Mouse (Mus musculus) brown adipose tissue, adult 24 weeks (tissue): Measurements from ENCODE around the gene Akap10. TPM values are rescaled to one million over a fixed set of nuclear protein-coding genes. Genes with fewer than 3 reads are reported as not detected.
A peak's percentile ranks its signal among the peaks of the same experiment; 100 is the strongest.
"Not testable (repeated sequence)": the region's sequence is repeated elsewhere in the genome, so short reads cannot be mapped to it uniquely, and the experiment has no call there.

ENCODE experiments used
- H3K27ac ChIP-seq: fragments of 200-500 bp; replicated peaks from 2 replicates; pipeline ENCODE4 v1.5.1; 2012; ENCODE audit warnings: low read depth, mild to moderate bottlenecking, low read length
- H3K4me1 ChIP-seq: fragments of 200-500 bp; 2 replicates; pipeline ENCODE4 v1.6.1; 2012; ENCODE audit warnings: low read length, mixed read lengths; ENCODE audit not compliant: control insufficient read depth, insufficient read depth, insufficient read length
- H3K4me3 ChIP-seq: fragments of 200-500 bp; 2 replicates; pipeline ENCODE4 v1.5.1; 2012; ENCODE audit warnings: low read depth, mild to moderate bottlenecking, low read length, moderate library complexity; ENCODE audit not compliant: insufficient read depth
- polyA plus RNA-seq: library from polyadenylated mRNA; stranded (reverse); fragments of >200 nt; gene quantifications from 2 replicates; pipeline ENCODE4 v1.2.4, GENCODE M21; 2012; ENCODE audit not compliant: missing spikeins, insufficient read depth, insufficient read length

Gene Akap10
- 10.1 and 12.4 TPM in 2 replicates for polyA plus RNA-seq

DNA sequence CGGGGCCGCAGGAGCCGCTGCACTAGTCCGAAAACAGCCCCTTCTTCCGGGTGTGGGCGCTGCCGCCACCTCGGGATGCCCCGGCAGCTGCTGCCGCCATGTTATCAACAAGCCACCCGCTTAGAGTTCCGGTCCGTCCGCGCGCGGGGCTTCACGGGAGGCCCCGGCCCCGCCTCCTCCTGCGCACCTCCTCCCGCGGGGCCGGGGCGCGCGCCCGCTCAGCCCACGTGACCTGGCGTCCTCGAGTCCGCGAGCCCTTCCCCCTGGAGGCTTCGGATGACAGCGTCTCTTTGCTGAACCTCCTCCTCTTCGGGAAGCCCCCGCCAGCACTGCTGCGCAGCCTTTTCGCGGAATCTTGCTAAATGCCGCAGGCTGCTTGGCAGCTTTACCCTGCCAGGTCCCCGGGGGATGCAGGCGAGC, at the start of gene Akap10:
TSS of gene Akap10 (minus strand) at position 155 of the 420 bp plus-strand sequence.
- peak within 1 kb of the TSS; percentile 69 for H3K27ac ChIP-seq

DNA sequence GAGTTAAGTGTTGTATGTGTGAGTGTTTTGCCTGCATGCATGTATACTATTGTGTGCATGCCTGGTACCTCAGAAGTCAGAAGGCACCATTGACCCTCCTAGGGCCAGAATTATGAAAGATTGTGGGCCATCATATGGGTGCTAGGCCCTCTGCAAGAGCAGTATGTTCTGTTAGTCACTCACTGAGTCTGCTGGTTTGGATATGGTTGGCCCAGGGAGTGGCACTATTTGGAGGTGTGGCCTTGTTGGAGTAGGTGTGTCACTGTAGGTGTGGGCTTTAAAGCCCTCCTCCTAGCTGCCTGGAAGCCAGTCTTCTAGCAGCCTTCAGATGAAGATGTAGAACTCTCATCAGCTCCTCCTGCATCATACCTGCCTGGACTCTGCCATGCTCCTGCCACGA, 45.7 kb upstream of the Akap10 start:
- Histone ChIP-seq H3K27ac (no peak overlapping the region), H3K4me3 (no peak overlapping the region), H3K4me1 (no peaks in the 10 kb centered on the region)

More for the DNA sequence above, at the start of gene Akap10:
- H3K4me1 ChIP-seq, result peaks cover 6% of the 10 kb centered on the region; the same call in 1 of the 2 replicates
- peak within 1 kb of the TSS; percentile 91 for H3K4me3 ChIP-seq

- Histone ChIP-seq H3K4me1 (no peaks in the 10 kb centered on the region), H3K4me3 (no peak overlapping the region)
Measured at GRCm38 (mm10) chr11:61974106-61974707, 44.2 kb upstream of the Akap10 start.

GRCm38 (mm10) chr11:61971441-61972221, 41.6 kb upstream of the Akap10 start:
- H3K4me3 ChIP-seq, result no peak overlapping the region
- no peak overlapping the region for H3K27ac ChIP-seq
- H3K4me1 ChIP-seq, result no peaks in the 10 kb centered on the region

More at GRCm38 (mm10) chr11:61974106-61974707, 44.2 kb upstream of the Akap10 start:
- no peak overlapping the region for H3K27ac ChIP-seq

DNA sequence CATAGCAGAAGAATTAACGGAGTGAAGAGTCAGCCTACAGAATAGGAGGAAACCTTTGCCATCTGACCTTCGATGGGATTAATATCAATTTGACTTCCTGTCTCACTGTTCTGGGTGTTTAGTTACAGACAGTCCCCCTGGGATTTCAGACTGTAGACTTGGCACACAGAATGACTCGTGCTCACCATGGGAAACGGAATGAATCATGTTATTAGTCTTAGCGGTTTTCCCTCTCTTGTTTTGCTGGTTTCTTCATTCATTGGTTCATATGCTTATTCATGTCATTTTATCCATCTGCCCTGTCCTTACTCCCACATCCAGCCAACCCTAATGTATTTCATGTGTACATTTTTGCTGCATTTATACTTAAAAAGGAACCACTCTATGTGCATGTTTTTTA, 40.8 kb upstream of the Akap10 start:
- H3K4me3 ChIP-seq, result no peak overlapping the region
- no peaks in the 10 kb centered on the region for H3K4me1 ChIP-seq
- H3K27ac ChIP-seq, result no peak overlapping the region

GRCm38 (mm10) chr11:61968875-61969274, 38.8 kb upstream of the Akap10 start:
- Histone ChIP-seq H3K4me1 (no peaks in the 10 kb centered on the region), H3K27ac (no peak overlapping the region), H3K4me3 (no peak overlapping the region)

DNA sequence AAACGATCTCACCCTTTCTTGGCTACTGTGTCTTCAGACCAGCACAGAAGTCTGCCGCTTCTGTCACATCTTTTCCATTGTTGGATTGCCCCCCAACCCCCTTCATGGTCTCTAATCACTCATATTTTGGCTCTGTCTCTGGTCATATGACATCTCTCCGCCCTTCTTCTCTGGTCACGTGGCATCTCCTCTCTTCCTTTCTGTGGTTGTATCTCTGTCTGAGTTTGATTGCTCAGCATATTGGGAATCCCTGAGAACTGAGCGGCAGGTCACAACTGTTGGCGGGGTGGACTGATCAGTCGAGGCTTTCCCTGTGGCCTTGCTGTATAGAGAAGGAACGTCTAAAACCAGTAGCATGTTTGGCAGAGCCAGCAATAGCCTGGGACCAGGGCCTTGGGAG, 37.0 kb upstream of the Akap10 start:
- no peaks in the 10 kb centered on the region for H3K4me1 ChIP-seq
- no peak overlapping the region for H3K27ac ChIP-seq
- no peak overlapping the region for H3K4me3 ChIP-seq

DNA sequence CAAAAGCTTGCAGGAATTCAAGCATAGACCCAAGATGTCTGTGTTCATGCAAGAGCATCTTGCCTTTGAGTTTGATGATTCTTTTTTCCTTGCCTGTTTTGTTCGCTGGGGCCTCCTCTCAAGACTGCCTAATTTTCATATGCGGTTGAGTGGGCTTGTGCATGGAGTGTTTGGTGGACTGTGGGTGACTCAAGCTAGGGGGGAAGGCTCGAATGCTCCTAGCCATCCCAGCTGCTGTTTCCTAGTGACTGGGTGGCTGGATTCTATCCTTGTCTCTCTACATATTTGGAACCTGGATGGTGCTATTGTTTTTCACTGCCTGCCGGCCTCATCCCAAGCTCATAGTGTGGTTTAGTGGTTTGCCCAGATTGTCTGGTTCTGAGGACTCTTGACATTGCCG, 34.6 kb upstream of the Akap10 start:
- Histone ChIP-seq H3K4me3 (no peak overlapping the region), H3K4me1 (no peaks in the 10 kb centered on the region), H3K27ac (no peak overlapping the region)

GRCm38 (mm10) chr11:61963193-61963592, 33.1 kb upstream of the Akap10 start:
- H3K4me1 ChIP-seq, result no peaks in the 10 kb centered on the region
- no peak overlapping the region for H3K4me3 ChIP-seq
- no peak overlapping the region for H3K27ac ChIP-seq

GRCm38 (mm10) chr11:61962684-61963083, 32.6 kb upstream of the Akap10 start:
- Histone ChIP-seq H3K4me3 (no peak overlapping the region), H3K27ac (no peak overlapping the region)

GRCm38 (mm10) chr11:61960096-61960495, 30.0 kb upstream of the Akap10 start:
- H3K27ac ChIP-seq, result no peak overlapping the region
- H3K4me3 ChIP-seq, result no peak overlapping the region
- no peaks in the 10 kb centered on the region for H3K4me1 ChIP-seq

More at GRCm38 (mm10) chr11:61962684-61963083, 32.6 kb upstream of the Akap10 start:
- no peaks in the 10 kb centered on the region for H3K4me1 ChIP-seq

DNA sequence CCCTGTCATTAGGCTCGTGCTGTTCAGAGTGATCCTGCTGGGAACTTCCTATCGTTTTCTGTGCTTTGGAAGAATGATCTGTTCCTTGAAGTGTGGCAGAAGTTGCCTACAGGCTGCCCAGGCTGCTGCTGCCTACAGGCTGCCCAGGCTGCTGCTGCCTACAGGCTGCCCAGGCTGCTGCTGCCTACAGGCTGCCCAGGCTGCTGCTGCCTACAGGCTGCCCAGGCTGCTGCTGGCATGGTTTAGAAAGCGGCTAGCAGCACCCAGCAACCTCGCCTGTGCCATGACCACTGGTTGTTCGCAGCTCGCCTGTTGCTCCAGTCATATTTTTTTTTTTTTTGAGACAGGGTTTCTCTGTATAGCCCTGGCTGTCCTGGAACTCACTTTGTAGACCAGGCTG, 28.7 kb upstream of the Akap10 start:
- H3K4me1 ChIP-seq, H3K27ac ChIP-seq, H3K4me3 ChIP-seq: not testable (repeated sequence)

DNA sequence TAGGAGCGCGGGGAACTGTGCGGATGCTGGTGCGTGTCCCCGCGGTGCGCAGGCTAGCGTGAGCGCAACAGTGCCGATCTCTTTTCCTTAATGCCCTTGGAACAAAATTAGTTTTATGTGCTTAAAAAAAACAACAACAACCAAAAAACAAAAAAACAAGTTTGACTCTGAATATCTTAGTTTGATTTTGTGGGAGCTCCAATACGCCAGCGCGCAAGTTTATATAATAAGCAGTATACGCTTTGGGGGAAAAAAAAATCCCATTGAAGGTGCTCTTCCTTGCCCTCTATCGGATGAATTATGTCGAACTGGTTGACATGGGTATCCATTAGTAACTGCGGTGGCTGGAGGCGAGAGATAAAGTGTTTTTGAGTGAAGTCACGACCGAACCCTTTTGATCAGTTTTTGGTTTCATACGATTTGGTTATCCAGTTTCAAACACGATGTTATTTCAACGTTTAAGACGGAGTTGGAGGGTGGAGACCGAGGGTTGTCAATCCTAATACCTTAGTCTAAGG, 27.3 kb upstream of the Akap10 start:
- Histone ChIP-seq H3K4me1 (no peaks in the 10 kb centered on the region), H3K27ac (no peak overlapping the region), H3K4me3 (peak overlapping the region; percentile 58)

- H3K4me3 ChIP-seq, result peak within 1 kb of the TSS; percentile 58
- no peaks in the 10 kb centered on the region for H3K4me1 ChIP-seq
- H3K27ac ChIP-seq, result no peak within 1 kb of the TSS
Measured at GRCm38 (mm10) chr11:61956572-61957295, 26.7 kb upstream of the Akap10 start, which contains the start of gene Specc1. Specc1 (plus strand) TSS chr11:61956763.

GRCm38 (mm10) chr11:61955951-61956350, 25.9 kb upstream of the Akap10 start:
- Histone ChIP-seq H3K4me3 (no peak overlapping the region), H3K4me1 (no peaks in the 10 kb centered on the region), H3K27ac (no peak overlapping the region)
